ENCODE assay signal across 8 mouse cellular contexts in genomic region chr7:144180885-144181284, GRCm38 (mm10).
DNase-seq lines count a peak whose midpoint lies in the region; ATAC-seq and TF ChIP-seq lines count a peak whose summit lies in the region.

No protein-coding gene starts in this region.

- H3K9me3 ChIP-seq in forebrain, postnatal 0 days (ENCODE audit: low read length) = no peaks in the 10 kb centered on the region

- H3K9ac ChIP-seq in forebrain, postnatal 0 days = no peak overlapping the region

- no peaks in the 10 kb centered on the region for H3K27me3 ChIP-seq in forebrain, postnatal 0 days (ENCODE audit: insufficient read depth, low read length)

- H3K4me3 ChIP-seq in forebrain, postnatal 0 days (ENCODE audit: low read depth, low read length) = no peak overlapping the region
- no peak overlapping the region for H3K4me3 ChIP-seq in layer of hippocampus, adult 2 months

- peak; percentile 88 for TF ChIP-seq CTCF in forebrain, postnatal 0 days (IDR thresholded peaks at IDR 0.05; ENCODE audit: low read depth)
- peak; percentile 95 for TF ChIP-seq CTCF in layer of hippocampus, adult 2 months (conservative IDR thresholded peaks at IDR 0.05)

- peak; percentile 61 for DNase-seq in CD4-positive, CD25-positive, alpha-beta regulatory T cell, adult 2 months (ENCODE audit: low read depth, low spot score)
- DNase-seq in CD8-positive naive resting alpha-beta T cell, adult 2 months (ENCODE audit: low read depth in 2 of 2, low spot score in 2 of 2) = peak; percentile 10 to 14
- DNase-seq in c-Kit-positive CD71-positive TER-119-negative erythroid progenitor cells, embryonic 14.5 days (ENCODE audit: low read depth) = peak; percentile 19
- DNase-seq in forebrain, postnatal 0 days = peak; percentile 83
- peak in 1 of 2 experiments; percentile 74 for DNase-seq in layer of hippocampus, adult 2 months (ENCODE audit: low spot score in 2 of 2)
- peak; percentile 72 for DNase-seq in right cerebral cortex, postnatal 4 days

- 20% methylated on average over 6 of the region's 6 CpGs for WGBS in forebrain, postnatal 0 days

- no peak overlapping the region for H3K27ac ChIP-seq in forebrain, postnatal 0 days (ENCODE audit: low read depth, low read length)
- no peak overlapping the region for H3K27ac ChIP-seq in layer of hippocampus, adult 2 months

- H3K4me1 ChIP-seq in forebrain, postnatal 0 days (ENCODE audit: insufficient read depth) = peaks cover 10% of the 10 kb centered on the region; the same call in 1 of the 2 replicates

- ATAC-seq in CD4-positive, CD25-positive, alpha-beta regulatory T cell, adult 4 months = no peak
- peak; percentile 62; the same call in 1 of the 2 replicates for ATAC-seq in forebrain, postnatal 0 days
- peak; percentile 65 for ATAC-seq in megakaryocyte, adult 5-6 weeks (ENCODE audit: poor library complexity, severe bottlenecking)

- no peak overlapping the region for H3K4me2 ChIP-seq in forebrain, postnatal 0 days (ENCODE audit: low read depth)

- 0 out of 2 replicates have a peak, but pooled peaks cover 7% of the 10 kb centered on the region for H3K36me3 ChIP-seq in forebrain, postnatal 0 days (ENCODE audit: insufficient read depth)
